Mouse (Mus musculus) testis, postnatal 10 days (tissue): ENCODE data around the gene Zfp672.

Source experiments
- DNase-seq: peaks from one replicate; pipeline ENCODE4 v3.0.0; 2021; ENCODE audit warnings: low spot score

Zfp672 gene

GRCm38 (mm10) chr11:58282518-58282917, 47.6 kb downstream of the Zfp672 start:
- DNase-seq, result no peak

- DNase-seq, result no peak
These were observed 48.1 kb downstream of the Zfp672 start for GRCm38 (mm10) chr11:58281970-58282496.

- DNase-seq, result no peak
These were observed 54.4 kb downstream of the Zfp672 start for GRCm38 (mm10) chr11:58275756-58276155.

GRCm38 (mm10) chr11:58274572-58274971, 55.6 kb downstream of the Zfp672 start, which contains the start of gene 4930438A08Rik:
4930438A08Rik (plus strand) TSS chr11:58274799.
- no peak for DNase-seq

- no peak for DNase-seq
These were observed 61.9 kb downstream of the Zfp672 start for GRCm38 (mm10) chr11:58268285-58268684.
